Mouse (Mus musculus) kidney, postnatal 4 days (tissue): ENCODE measurements around the gene Dnajc11.

Source experiments
- DNase-seq, 2 experiments: peaks; one replicate each; pipeline ENCODE4 v3.0.0; 2021; ENCODE audit warnings: mixed read lengths in 2 of 2

Gene Dnajc11

DNA sequence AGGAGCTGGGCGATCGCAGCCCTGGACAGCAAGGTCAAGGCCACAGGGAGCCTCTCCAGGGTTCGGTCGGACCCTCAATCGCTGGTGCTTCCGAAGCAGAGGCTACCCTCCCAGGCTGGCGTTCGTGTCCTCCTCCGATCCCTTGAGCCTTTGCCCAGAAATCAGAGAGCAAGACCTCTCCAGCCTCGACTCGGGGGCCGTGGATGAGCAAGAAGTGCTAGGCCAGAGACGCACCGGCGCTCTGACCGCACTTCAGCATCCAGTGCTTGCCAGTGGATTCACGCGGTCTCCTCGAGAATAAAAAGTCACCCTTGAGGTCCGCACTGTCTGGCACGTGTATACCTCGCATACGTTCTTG lies 703 bp downstream of the Dnajc11 start:
- DNase-seq, result peak; percentile 10

DNA sequence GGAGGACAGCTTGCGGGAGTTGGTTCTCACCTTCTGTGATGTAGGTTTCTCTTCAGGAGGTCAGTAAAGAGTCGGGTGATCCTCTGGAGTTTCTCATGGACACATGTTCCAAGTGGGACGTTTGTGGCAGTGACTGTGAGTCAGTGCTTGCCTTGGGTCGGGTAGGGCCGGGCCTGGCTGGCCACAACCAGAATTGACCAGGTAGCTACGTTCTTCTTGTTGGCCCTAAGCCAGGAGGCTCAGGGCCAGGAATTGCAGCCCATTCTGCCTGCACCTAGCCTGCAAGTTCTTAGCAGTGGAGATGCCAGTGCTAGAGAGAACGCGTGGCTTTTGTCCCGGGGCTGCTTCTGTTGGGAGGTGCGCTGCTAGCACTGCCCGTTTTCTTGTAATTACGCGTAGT lies 4.0 kb downstream of the Dnajc11 start:
- peak; percentile 32 to 62 for DNase-seq

DNA sequence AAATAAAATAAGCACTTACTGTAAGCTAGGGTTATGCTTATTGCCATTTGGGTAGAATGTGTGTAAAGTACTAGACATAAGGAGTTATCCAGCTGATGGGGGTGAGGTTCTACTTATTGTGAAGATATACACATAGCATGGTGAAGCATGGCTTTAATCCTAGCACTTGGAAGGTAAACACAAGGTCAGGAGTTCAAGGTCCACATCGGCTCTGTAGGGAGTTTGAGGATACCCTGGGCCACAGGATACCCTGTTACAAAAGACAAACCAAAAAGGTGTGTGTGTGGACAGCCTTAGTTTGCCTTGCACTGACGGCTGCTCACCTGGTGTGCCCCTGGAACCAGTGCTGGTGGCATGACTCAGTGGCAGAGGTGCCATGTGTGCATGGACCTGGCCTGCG lies 4.6 kb downstream of the Dnajc11 start:
- DNase-seq, result no peak

DNA sequence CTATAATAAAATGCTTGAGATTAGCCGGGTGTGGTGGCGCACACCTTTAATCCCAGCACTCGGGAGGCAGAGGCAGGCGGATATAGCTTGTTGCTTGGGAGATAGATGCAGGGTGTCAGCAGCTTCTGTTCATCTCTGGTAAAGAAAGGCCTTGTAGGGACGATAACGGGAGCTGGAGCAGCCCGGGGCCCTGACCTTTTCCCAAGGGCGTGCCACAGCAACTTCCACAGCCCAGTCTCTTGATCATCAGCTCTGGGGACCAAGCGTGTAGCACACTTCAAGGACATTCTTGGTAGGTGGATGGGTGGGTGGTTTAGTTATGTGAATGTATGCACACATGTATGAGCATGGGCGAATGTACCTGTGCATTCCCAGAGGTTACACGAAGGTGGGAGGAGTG lies 12.7 kb downstream of the Dnajc11 start:
- DNase-seq, result no peak

DNA sequence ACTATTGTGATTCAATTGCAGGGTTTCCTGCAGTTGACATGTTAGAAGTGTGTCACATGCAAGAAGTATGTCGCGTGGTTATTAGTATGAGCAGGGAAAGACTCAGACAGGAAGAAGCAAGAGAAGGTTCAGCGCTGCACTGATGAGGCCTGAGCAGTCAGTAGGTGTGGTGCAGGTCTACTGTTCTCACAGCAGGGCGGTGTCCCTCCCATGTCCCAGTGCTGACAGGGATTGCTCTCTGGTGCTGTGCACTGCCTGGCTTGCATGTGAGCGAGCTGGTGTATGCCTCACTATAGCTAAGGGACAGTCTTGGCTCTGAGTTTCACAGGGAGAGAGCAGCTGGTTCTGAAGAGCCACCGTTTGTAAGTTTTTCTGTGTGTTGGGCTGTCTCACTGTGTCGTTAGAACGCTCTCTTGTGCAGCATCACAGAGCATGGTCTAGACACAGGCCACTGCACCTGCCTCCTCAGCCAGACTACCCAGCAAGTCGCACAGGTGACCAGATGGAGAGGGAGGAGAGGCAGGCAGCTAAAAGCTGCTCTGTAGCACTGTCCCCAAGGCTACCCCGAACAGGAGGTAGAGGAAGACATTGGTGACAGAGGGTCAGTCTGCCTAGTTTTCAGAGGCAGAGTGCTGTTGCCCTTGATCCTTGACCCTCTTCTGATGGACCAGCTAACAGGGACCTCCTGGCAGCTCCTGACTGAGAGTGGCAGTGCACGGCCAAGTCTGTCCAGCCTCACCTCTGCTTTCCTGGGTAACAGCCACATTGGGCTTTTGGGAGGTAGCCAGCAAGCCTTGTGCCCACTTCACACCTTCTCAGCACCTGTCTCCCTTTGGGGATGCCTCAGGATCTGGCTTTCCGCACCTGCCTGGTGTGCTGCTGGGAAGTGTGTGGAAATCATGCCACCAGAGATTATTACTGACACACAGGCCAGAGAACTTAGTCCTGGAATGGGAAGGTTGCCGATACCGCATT lies 15.3 kb downstream of the Dnajc11 start:
- no peak for DNase-seq

DNA sequence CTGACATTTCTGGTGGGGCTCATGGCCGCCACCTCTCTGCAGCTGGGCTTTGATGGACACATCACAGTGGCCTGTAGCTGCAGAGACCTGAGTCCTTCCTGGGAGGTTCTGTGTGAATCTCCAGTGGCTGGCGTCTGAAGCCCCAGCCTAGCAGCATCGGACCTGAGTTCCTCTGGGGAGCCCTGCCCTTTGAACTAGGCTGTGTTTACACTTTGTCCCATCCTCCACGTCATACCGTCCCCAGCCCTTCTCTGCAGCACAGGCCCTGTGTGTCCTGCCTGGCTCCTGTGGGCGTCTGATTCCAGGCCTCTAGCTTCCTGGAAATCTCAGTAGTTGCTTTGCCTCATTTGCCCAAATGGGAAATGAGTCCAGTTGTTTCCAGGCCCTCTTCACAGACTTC lies 19.7 kb downstream of the Dnajc11 start:
- no peak for DNase-seq

DNA sequence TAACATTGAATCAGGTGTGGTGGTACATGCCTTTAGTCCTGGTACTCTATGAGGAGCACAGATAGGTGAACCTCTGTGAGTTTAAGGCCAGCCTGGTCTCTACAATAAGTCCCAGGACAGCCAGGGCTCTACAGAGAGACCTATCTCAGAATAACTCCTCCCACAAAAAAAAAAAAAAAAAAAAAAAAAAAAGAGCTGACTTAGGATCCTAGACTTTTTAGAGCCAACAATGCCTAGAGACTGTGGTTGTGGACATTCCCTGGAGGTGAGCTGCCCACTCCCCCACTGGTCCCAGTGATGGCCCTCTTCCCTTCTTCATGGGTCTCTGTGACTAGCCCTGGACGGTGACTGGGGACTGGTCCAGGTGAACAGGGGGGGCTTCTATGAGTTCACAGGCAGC lies 22.3 kb downstream of the Dnajc11 start:
- DNase-seq, result no peak

DNA sequence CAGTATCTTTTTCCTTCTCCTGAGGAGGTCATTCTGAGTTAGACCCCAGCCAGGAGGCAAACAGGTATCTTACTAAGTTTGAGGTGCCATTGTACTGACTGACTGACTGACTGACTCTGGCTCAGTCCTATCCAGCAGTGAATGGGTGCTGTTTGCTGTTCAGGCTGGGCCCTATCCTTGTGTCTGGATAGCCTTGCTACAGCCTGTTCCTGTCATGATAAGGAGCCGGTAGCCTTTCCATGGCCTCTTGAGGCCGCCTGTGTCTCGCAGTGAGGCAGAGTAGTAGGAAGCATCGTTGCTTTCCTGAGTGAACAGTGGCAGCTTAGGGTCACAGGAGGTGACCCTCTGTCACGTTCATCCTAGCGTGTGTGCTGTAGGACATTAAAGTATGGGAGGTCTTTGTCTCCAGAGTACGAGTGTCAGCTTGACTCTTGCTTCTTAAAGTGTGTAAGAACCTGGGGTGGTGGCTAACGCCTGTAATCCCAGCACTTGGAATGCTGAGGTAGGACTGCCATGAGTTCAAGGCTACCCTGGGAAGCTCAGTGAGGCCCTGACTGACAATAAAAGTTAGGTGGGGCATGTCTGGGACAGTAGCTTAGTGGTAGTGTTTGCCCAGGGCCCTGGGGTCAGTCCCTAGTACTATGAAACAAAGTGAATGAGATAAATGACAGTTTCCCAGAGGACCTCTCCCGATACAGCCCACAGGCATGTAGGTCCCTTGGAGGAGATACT lies 24.3 kb downstream of the Dnajc11 start:
- no peak for DNase-seq

DNA sequence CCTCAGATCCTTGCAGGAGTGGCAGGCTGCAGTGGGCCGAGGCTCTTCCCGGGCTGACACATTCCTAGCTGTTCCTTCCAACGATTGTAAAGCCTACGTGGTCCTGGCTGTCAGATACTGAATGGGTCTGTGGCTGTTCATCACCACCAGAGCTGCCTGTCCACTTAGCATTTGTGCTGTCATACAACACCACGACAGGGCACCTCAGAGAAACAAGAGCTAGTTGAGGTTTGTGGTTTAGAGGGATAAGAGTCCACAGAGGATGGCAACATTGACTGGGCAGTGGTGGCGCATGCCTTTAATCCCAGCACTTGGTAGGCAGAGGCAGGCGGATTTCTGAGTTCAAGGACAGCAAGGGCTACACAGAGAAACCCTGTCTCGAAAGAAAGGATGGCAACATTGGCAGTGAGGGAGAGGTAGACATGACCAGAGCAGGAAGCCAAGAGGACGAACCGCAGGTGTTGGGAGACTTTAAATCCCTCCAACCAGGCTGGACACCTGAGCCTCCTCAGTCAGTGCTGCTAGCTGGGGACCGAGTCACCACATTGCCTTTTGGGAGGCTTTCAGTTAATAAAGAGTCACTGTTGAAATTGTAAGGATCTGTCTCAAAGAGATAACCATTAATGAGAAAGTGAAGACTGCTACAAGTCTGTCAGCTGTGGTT lies 26.5 kb downstream of the Dnajc11 start:
- DNase-seq, result no peak

DNA sequence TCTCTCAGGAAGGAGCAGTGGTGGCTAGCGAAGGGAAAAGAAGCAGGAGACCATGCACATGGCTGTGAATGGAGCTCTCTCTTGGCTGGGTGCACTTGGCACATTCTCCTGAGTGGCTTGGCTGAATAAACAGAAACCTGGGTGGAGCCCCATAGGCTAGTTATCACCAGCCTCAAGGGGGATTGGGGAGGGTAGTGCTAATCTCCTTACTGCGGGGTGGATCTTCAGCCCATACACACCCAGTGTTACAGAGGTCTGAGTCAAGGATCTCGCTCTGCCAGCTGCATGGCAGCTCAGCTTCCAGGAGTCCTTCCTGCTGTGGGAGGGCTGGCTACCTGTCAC lies 27.0 kb downstream of the Dnajc11 start:
- no peak for DNase-seq

DNA sequence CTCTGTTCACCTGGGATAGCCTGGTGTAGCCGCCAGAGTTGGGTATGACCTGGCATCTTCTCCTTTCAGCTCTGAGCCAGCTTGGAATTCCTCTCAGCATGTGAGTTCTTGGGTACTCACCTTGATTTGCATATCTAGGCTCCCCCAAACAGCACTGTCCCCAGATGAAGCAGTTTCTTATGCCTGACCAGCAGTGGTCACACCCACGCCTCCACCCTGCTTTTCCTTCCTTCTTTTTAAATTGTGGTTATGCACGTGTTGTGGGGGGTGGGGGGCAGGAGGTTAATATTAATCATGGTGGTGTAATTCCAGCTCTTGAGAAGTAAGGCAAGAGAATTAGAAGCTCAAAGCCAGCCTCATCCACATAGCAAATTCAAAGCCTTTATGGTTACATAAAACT lies 29.3 kb downstream of the Dnajc11 start:
- no peak for DNase-seq

DNA sequence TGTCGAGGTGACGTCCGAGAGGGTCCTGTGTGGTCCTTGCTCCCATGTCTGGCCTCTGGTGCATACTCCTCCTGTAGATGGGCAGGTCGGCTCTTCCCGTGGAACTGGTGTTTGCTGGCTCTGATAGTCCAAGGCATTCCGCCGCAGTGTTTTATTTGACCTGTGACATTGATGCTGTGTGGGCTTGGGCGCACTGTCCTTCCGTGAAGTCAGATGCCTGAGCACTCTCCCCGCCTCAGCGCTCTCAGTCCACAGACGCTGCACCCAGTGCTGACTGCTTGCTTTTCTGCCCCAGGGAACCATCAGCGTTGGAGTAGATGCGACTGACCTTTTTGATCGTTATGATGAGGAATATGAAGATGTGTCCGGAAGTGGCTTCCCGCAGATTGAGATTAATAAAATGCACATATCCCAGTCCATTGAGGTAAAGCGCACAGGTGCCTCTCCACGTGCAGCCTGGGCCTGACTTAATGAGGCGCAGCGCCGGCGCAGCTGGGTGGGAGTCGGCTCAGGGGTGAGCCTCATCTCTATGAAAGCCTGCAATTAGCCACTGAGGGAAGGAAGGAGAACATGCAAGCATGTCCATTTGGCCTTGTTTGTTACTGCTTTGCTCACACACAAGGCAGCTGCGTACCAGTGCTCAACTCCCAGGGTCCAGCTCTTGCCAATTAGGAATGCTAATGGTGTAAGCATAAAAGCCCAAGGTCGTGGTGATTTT lies 34.9 kb downstream of the Dnajc11 start:
- DNase-seq, result peak; percentile 37 to 62

DNA sequence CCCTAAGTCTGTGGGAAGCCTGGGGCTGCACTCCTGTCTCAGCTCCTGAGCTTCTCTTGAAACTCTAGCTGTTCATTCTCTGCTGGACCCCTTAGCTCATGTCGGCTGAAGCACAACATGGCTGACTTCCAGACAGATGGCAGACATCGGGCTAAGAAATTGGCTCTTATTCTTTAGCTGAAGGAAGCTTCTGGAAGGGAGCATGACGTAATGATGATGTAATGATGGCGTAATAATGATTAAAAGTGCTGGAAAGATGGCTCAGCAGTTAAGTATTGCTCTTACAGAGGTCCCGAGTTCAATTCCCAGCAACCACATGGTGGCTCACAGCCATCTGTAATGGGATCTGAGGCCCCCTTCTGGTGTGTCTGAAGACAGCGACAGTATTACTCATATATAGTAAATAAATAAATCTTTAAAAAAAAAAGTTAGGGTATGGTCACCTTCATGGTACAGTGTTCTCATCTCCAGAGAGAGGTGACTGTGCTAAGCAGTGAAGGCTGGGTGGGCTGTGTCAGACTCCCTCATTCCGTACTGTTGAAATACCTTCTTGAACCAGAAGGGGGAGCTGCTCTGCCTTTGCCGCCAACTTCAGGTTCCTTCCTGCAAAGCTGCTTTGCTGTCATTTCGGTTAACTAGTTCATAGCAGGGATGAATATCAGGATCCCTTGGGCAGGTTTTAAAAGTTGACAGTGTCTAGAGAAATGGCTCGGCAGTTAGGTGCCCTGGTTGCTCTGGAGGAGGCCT lies 38.9 kb downstream of the Dnajc11 start:
- peak; percentile 43 to 50 for DNase-seq

DNA sequence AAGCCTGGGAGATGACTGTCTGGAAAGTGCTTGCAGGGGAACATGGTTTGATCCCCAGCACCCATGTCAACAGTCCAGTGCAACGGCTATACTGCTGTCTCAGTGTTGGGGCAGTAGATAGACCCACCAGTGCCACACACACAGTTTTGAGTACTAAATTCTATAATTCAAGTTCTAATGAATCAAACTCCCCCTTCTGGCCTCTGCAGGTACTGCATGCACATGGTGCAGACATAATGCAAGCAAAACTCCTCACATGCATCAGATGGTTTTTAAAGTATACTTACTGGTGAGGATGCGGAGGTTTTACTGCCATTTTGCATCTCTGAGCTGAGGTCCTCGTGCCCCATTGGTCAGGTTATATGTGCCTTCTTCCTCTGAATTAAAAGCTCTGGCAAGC lies 42.0 kb downstream of the Dnajc11 start:
- DNase-seq, result peak; percentile 76 to 77

DNA sequence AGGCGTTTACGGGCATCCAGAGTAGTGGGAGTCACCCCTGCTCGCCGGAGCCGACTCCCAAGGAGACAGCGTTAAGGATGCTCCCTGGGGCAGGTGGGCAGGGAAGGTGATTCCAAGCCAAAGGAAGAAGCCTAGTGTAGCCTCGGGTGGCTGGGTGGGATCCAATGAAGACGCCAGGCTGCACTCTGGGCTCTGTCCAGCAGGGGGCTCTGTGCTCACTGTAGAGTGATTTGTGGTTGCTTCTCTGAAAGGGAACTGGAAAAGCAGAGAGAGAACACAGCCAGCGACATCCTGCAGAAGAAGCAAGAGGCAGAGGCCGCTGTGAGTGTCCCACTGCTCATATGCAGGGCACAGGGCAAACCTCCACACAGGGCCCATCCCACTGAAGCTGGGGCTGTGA lies 44.3 kb downstream of the Dnajc11 start:
- DNase-seq, result peak; percentile 93 to 95

DNA sequence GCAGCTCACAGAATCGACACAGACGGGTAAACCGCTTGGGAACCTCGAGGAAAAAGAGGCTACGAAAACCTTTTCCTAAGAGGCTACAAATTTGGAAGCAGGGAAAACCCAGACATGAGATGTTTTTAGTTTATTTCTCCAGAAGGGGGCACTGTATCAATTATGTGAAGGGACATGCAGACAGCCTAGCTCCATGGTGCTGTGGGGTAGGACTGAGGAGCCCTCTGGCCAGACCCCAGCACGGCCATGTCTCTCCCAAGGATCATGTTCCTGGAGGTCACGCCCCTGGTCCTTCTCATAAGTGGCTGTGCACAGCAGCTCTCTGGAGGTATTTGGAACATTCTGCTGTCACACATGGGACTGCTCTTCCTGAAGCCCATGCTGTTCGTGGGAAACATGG lies 47.2 kb downstream of the Dnajc11 start:
- no peak for DNase-seq

DNA sequence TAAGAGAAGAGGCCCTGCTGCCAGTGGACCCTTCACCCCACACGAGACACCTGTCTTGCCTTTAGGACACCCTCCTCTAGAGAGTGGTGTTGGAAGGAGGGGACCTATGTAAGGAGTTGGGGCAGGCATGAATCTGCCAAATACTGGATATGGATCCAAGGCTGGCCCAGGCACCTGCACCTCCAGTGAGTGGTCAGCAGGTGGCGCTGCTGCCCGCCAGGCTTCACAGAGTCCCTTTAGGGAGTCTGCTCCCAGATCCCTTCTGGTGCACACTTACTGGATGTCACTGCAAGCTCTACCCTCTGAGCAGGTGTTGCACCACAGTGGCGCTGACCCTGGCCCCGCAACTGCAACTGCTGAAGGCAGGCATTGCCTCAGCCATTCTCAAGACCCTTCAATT lies 47.9 kb downstream of the Dnajc11 start:
- peak; percentile 86 to 89 for DNase-seq

DNA sequence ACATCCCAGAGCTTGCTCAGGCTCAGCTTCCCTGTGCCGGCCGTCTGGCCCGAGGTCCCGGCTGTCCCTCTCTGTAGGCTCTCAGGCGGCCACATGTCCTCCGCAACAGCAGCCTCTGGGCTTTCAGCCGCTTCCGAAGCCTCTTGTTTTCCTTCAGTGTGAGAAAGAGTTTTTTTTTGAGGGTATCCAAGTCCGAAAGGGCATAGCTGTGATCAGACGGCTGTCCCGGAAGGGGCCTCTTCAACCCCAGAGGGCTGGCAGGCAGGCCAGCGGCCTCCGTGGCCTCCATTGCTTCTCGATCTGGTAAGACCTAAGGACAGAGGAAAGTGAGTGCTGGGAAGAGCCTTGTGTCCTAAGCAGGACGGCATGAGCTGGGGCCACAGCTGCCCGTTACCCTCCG lies 49.6 kb downstream of the Dnajc11 start:
- DNase-seq, result peak in 1 of 2 experiments; percentile 46

DNA sequence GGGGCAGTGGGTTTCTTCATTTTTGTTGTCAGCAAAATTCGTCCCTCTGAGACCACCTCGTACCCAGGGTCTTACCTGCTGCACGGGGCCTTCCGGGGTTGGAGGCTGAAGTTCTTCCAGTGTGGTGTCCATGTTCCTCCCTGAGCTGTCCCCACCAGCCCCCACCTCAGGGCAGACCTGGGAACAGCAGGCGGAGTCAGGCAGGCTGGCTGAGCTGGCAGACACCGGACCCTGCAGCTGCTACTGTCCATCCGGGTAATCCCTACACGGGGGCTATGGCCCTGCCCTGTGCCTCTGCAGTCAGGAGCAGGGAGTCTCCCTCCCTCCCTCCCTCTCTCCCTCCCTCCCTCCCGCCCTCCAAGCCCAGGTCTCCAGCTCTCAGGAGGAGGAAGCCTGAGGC lies 50.1 kb downstream of the Dnajc11 start:
- DNase-seq, result peak; percentile 54 to 72

DNA sequence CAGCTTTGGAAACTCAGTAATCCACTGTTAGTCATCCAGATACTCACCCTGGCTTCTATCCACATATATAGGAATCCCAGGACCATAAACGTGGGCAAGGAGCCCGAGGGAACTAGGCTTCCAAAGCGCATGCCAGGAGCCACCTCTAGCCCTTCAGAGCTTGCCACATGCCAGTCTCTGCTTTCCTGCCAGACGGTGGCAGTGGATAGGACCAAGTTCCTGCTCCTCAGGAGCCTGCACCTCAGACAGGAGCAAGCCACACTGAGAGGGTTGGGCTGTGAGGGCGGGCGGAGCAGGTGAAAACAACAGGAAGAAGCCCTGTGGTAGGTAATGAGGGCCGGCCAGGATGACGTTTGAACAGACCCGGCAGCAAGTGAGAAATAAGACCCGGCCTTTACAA lies 52.4 kb downstream of the Dnajc11 start:
- DNase-seq, result peak in 1 of 2 experiments; percentile 55

DNA sequence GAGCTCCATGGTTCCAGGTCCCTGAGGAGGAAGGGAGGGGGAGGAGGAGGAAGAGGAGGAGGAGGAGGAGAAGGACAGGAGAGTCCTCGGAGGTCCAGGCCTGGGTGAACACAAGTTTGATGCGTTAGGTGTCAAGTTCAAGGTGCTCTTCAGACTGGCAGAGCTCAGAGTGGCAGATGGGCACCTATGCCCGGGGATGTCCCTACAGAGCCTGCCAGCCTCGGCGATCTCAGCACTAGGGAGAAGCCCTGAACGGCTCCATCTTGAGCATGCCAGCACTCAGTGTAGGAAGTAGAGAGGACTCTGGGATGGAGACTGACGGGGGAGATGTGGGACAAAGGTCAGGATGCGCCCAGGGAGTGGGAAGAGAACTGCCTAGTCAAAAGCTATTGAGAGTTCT lies 53.2 kb downstream of the Dnajc11 start:
- no peak for DNase-seq

DNA sequence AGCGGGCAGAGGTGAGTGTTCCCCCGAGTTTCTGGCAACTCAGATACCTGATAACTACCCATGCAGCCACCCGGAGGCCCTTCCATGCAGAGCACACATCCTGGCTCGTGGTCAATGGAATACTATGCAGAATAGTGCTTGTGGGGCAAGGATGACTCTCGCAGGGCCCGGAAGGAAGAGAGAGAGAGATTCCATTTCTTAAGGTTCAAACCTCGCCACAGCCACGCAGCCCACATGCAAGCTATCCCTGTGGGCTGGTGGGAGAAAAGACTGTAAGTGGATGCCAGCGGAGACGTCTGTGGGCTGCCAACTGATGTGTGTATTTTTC lies 54.5 kb downstream of the Dnajc11 start:
- no peak for DNase-seq
